Mouse (Mus musculus) right cerebral cortex, postnatal 14 days (tissue): ENCODE data around the gene Gm3336.
A peak's percentile ranks its signal among the peaks of the same experiment; 100 is the strongest.

Source experiments
- DNase-seq: peaks from one replicate; pipeline ENCODE4 v3.0.0; 2022

The Gm3336 gene

DNA sequence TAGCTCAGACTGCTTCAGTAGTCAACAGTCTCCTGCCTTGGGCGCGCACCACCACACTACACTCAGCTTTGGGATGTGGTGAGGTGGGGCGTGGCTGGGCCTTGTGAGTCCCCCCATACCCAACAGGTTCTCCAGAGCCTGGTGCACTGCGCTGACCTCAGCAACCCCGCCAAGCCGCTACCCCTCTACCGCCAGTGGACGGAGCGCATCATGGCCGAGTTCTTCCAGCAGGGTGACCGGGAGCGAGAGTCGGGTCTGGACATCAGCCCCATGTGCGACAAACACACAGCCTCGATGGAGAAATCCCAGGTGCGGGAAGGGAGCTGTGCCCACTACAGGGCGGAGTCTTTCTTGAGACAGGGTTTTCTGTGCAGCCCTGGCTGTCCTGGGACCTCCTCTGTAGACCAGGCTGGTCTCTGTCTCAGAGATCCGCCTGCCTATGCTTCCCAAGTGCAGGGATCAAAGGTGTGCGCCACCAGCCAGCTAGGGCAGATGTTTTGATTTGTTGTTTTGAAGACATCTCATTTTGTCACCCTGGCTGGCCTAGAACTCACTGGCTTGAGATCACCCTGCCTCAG, 30.8 kb downstream of the Gm3336 start:
- peak; percentile 8 for DNase-seq

DNA sequence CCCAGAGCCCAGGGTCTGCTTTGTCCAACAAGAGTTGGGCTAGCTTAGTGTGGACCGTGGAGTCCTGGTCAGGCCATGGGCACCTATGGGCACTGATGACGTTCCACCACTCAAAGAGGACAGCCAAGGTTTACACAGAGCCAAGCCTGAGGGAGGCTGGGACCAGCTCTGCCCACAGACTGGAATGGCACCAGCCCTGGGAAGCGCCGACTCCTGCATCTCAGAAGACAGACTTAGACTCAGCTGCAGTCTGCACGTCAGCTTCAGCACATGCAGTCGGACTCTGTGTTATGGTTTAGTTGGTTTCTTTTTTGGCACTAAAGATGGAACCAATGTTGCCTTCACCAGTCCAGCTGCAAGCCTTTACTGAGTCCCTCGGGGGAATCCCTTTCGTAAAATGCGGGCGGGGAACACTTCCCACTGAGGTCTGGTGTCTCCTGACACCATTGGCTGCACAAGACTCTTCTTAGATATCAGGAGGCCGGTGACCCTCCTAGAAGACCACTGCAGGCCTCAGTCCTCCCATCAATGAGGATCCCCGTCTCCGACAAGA, 31.9 kb downstream of the Gm3336 start:
- DNase-seq, result peak; percentile 11

GRCm38 (mm10) chr8:70752000-70752764, 33.8 kb downstream of the Gm3336 start:
- DNase-seq, result peak; percentile 84

- DNase-seq, result peak; percentile 87
These were observed 34.8 kb downstream of the Gm3336 start for GRCm38 (mm10) chr8:70753151-70753550.

DNA sequence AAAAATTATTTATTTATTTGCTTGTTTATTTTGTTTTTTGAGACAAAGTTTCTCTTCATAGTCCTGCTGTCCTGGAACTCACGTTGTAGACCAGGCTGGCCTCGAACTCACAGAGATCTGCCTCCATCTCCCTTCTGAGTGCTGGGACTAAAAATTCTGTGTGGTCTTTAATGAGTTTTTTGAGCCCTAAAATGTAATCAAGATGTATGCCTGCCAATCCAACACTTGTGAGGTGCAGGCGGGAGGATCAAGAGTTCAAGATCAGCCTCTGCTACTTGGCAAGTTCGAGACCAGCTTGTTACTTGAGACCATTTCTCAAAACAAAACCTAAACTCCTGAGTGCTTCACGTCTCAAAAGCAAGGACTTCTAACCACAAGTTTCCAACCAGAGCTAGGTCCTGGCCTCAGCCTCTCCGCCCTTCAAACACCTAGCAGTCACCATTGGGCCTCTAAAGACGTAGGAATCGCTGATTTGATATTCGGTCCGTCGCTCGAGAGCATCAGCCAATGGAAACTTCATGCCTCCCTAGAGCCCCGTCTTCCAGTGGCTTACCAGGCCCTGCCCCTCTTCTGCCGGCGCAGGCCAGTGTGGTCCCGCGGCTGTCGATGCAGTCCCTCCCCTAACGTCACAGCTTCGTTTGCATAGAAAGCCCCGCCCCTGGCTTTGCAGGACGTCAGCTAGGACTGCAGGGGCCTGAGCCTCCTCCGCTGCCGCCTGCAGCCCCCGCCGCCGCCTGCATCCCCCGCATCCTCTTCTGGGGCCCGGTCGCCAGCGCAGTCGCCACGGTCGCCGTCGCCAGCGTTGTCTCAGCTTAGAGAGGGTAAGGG, 35.9 kb downstream of the Gm3336 start, which contains the start of gene Rab3a:
Rab3a (plus strand) TSS at position 637 of the 828 bp plus-strand sequence.
- peak; percentile 93 for DNase-seq

DNA sequence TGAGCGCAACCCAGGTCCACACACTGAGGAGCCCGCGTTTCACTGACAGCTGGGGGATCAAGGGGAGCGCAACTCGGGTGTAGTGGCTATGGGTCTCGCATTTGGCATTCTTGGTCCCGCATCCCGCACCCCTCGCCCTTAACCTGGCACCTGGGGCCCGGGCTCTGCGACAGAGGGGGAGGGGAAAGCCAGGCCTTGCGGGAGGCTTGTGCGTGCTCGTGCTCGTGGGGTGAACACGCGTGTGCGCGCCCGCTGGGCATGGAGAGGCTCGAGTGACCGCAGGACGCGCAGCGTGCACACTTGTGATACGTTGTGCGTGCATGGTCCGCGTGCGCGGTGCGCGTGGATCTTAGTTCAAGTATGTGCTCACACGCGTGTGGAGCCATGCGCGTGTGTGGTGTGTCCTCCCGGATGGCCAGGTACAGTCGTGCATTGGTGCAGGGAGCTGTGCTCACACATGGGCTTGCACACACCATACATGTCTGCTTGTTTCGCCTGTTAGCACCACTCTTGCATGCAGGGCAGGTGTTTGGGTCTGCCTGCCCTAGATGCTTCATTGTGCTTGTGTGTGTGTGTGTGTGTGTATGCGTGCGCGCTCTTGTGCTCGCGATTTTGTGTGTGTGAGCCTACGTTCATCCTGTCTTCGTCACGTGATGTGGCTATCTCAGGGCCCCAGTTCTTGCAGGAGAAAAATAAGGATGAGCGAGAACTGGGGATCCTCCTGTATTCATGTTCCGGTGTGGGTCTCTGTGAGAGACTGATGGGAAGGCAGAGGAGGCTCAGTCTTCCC, 36.7 kb downstream of the Gm3336 start:
- peak; percentile 85 for DNase-seq

DNA sequence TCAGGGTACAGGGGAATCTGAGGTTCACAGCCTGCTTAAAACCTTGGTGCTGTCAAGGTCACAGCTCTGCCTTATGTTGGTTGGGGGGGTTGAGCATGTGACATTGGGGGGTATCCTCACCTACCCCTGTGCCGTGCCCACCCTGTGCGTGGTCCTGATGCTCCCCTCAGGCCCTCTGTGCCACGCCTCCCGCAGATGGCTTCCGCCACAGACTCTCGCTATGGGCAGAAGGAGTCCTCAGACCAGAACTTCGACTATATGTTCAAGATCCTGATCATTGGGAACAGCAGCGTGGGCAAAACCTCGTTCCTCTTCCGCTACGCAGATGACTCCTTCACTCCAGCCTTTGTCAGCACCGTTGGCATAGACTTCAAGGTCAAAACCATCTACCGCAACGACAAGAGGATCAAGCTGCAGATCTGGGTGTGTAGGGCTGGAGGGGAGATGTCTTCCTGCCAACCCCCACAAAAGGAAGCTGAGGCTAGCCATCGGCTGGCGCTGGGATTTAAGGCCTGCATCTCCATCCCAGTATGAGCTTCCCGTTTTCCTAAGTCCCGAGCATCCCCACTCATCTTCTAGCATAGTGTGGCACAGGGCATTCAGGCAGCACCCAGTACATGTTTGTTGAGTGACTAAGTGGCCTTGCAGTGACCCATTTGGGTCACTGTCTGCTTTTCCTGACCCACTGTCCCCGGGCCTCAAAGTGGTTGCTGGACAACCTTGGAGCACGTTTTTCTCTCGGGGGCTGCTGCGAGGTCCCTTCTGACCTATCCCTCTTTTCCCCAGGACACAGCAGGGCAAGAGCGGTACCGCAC, 37.5 kb downstream of the Gm3336 start:
- peak; percentile 14 for DNase-seq

DNA sequence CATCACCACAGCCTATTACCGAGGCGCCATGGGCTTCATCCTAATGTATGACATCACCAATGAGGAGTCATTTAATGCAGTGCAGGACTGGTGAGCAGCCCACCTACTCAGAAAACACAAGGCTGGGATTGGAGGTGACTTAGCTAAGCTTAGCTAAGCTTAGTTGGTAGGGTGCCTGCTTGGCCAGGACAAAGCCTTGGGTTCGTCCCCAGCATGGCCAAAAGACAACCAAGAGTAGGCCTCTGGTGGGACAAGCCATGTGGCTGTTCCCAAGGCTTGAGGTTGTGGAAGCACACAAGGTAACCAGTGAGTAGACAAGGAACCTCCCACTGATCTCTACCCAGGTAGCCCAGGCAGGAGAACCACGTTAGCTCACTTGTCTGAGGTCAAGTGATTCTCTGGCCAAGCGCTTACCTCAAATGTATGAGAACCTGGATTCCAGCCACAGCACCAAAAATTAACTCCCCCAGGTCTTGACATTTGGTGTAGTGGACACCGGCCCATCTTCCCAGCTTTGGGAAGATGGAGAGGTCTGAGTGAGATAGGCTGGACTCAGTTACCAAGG, 38.2 kb downstream of the Gm3336 start:
- no peak for DNase-seq

DNA sequence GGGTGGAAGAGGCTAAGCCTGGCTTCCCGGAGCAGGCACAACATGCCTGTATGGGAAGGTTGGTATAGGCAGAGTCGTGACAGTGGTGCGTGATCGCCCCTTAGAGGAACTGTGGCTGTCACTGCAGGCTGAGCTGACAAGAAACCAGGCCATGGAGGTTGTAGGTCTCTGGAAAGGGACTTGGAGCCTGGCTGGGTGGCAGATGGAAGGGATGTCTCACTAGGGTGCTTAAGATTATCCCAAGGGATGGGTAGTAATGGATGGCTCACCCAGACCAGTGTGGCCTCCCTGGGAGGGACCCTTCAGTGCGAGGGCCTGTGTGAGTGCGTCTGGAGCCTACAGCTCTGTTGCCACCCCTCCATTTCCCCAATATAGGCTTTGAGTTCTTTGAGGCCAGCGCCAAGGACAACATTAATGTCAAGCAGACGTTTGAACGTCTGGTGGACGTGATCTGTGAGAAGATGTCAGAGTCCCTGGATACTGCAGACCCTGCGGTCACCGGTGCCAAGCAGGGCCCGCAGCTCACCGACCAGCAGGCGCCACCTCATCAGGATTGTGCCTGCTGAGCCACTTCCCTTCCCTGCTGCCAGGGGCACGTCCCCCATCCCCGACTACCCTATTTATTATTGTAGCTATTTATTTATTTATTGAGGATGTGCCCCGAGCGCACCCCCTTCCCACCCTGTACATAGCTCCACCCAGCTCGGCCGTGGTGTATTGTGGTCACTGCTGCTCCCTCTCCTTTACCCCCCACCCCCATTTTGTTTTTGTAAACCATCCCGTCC, 39.4 kb downstream of the Gm3336 start:
- DNase-seq, result peak; percentile 42

DNA sequence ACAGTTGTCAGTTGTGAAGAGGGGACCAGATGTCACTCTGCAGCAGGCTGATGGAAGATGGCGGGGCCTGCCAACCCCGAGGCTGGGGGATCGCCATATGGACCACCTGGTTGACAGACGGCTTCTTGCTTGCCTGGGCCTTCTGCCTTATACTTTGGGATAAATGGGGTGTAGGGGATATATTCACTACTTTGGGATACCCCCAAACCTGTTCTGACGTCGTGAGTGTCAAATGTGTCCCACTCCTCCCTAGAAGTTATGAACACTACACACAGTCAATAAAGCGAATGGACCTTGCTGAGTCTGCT, 39.9 kb downstream of the Gm3336 start:
- DNase-seq, result peak; percentile 11

DNA sequence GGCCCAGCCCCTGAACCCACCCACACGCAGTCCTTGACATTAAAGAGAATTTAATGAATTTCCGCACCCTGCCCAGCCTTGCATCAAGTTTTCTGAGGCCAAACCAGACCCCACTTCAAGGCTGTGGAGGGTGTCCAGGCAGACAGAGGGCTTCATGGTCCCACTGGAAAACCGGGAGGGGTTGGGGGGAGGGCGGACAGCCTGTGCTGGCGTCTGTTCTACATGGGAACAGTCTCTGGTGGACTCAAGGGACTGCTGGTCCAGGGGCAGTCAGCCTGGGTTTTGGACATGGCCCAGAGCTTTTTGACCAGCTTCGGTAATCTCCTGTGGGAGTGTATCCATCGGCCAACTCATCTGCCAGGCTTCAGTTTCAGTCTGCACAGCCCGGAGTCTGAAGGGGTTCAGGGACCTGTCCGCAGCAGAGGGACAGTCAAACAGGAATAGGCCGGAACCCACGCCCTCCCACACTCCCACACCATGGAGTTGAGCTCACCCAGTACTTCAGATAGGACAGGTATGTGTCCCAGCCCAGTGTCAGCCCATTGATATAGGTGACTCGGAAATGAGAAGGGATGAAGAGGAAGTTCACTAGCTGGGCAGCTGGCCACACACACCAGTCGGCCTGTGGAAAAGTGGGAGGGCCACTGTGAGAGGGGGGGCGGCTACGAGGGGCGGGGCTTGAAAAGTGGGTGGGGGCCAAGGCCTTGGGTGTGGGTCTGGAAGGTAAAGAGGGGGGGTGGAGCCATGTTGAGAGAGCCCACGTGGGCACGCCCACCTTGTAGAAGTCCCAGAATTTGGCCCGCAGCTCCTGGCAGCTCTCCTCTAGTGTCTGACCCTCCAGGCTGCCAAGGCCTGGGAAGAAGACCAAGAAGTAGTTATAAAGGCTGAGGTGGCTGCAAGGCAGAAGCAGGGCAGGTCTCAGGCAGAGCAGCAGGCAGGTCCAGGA, 40.5 kb downstream of the Gm3336 start:
- peak; percentile 24 for DNase-seq

DNA sequence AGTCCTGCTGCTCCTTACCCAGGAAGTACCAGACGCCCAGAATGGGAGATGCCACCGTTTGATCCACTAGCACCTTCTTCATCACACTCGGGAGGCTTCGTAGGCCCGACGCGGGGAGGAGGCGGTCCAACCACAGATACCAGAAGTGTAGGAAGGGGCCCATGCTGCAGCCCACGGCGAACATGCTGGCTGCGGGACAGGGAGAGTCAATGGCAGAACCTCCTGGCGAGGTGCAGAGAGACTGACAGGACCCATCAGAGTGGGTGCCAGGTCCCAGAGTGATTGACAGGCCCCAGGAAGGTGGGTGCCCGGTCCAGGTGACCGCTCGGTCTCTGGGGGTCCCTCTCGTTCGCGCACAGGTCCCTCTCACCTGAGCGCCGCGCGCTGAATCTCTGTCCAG, 42.0 kb downstream of the Gm3336 start:
- DNase-seq, result peak; percentile 30

- peak; percentile 92 for DNase-seq
These were observed 42.5 kb downstream of the Gm3336 start, which contains the start of gene Mpv17l2 for GRCm38 (mm10) chr8:70760775-70761406. Mpv17l2 (minus strand) TSS chr8:70760946.

DNA sequence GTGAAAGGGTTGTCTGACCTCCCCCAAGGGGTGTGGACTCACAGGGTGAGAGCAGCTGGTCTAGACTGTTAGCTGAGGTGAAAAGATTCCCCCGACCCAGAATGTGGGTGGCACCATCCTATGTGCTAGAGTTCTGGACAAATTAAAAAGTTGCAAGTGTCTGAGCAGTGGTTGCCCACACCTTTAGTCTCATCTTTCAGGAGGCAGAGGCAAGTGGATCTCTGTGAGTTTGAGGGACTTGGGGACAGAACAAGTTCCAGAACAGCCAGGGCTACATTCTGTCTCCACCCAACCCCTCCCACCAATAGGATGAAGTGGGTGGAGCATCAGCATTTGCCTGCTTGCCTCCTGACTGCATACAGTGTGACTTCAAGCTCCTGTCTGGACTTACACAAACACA, 43.8 kb downstream of the Gm3336 start:
- peak; percentile 2 for DNase-seq

- peak; percentile 68 for DNase-seq
These were observed 45.0 kb downstream of the Gm3336 start for GRCm38 (mm10) chr8:70763354-70763753.

- DNase-seq, result no peak
These were observed 45.7 kb downstream of the Gm3336 start for GRCm38 (mm10) chr8:70764026-70764425.

- DNase-seq, result no peak
These were observed 46.3 kb downstream of the Gm3336 start for GRCm38 (mm10) chr8:70764676-70765075.

DNA sequence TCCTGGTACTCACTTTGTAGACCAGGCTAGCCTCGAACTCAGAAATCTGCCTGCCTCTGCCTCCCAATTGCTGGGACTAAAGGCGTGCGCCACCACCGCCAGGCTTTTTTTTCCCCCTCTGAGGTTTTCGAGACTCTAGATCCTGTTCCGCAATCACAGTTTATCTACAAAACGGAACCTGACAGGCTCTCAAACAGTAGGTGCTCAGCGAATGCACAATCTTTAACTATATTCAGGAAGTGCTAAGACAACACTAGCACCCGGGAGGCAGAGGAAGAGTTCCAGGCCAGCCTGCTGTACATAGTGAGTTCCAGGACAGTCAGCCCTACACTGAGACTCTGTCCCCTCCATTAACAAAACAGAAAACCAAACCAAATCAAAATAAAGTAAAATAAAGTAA, 47.0 kb downstream of the Gm3336 start:
- no peak for DNase-seq
